Mouse (Mus musculus) CD4-positive, CD25-positive, alpha-beta regulatory T cell, adult 4 months (primary cell): ENCODE data around the gene Zbtb2. TPM values are rescaled to one million over a fixed set of nuclear protein-coding genes. Genes with fewer than 3 reads are reported as not detected.

Experiments
- ATAC-seq: one replicate; pipeline ENCODE4 v1.8.0; 2017
- polyA plus RNA-seq, 2 experiments: library from polyadenylated mRNA; unstranded; fragments of 100-300 nt; shearing (Covaris generic); gene quantifications; one replicate each; pipeline ENCODE4 v1.2.1; 2017

Zbtb2 gene
- polyA plus RNA-seq, 2 experiments from 2014 or later = 10.2 to 10.5 TPM

DNA sequence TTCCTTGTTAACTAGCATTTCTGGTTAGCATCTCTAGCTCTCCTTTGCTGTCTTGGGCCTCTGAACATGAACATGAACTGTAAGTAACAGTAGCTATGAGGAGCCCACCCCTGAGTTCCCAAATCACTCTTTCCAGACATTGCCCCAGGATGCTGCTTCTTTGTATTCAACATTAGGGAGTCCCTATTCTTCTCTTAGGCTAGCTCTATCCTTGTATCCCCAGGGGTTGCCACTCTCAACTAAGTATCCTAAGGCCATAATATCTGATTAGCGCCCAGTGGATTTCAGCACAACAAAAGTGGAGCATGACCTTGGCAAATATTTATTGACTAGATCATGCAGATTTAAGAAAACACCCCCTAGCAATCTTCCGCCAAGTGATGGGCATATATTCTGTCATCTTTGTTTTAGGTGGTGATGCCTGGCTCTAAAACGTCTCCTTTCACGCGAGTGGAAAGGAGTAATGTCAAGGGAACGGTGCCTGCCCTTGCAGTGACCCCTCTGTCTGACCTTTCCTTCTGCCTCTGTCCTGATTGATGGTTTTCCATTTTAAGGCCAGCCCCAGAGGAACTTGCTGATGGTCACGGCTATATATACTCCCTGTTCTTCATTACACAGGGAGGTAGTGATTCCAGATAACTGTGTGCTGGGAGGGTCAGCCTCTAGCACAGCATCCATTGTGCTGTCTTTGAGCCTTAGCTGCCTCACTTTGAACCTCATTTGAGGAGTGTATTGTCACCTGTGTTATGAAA lies 55.5 kb downstream of the Zbtb2 start:
- no peak for ATAC-seq

GRCm38 (mm10) chr10:4327716-4328115 lies 60.2 kb downstream of the Zbtb2 start:
- ATAC-seq = no peak

DNA sequence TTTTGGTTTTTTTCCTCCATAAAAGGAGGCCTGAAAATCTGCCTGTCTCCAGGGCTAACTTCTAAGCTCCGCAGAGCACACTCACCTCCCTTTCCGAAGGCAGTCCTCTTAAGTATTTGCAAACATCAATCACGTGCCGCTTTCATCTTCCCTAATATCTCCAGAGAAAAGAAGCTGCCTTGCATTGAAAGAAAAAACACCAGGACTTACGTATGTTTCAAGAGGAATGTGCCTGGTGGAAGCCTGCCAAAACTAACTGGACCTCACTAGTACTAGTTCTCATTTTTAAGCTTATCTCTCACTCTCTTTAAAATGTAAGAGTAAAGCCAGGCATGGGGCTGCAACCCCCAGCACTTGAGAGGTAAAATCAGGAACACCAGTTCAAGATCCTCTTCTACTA lies 62.3 kb downstream of the Zbtb2 start:
- ATAC-seq = no peak

GRCm38 (mm10) chr10:4323885-4324284 lies 64.0 kb downstream of the Zbtb2 start:
- ATAC-seq = no peak

Other genes with a start within 250 kb of the Zbtb2 start
- gene Akap12, start 121.7 kb downstream of the Zbtb2 start, polyA plus RNA-seq = 1 to 10 TPM; 6.7 to 7.9 TPM
- gene Rmnd1, start 44.3 kb upstream of the Zbtb2 start, polyA plus RNA-seq = 10 to 100 TPM; 62.6 to 68.9 TPM
- 10 to 100 TPM; 30.3 to 41.4 TPM for gene Armt1, start 44.4 kb upstream of the Zbtb2 start, polyA plus RNA-seq
- gene Ccdc170, start 94.4 kb upstream of the Zbtb2 start, polyA plus RNA-seq = under 1 TPM; 0.27 to 0.95 TPM
- 1 to 10 TPM; 1.2 to 1.9 TPM for gene Esr1, start 223.5 kb upstream of the Zbtb2 start, polyA plus RNA-seq